Mouse (Mus musculus) intestine, embryonic 16.5 days (tissue): Measurements from ENCODE around the gene Nek10. TPM values are rescaled to one million over a fixed set of nuclear protein-coding genes. Genes with fewer than 3 reads are reported as not detected.
"Not testable (repeated sequence)": the region's sequence is repeated elsewhere in the genome, so short reads cannot be mapped to it uniquely, and the experiment has no call there.

Experiments used
- ATAC-seq: fragments of 200-750 bp; cut with Nextera tagmentation; 2 replicates; pipeline ENCODE4 v1.8.0; 2017; ENCODE audit warnings: moderate TSS enrichment, moderate library complexity
- H3K27ac ChIP-seq: fragments of 300-500 bp; sonication (generic); 2 replicates; pipeline ENCODE4 v1.5.1; 2014; ENCODE audit warnings: mild to moderate bottlenecking, low read length
- H3K27me3 ChIP-seq: fragments of 300-500 bp; sonication (generic); replicated peaks from 2 replicates; pipeline ENCODE4 v1.6.1; 2014; ENCODE audit warnings: low read length, control low read depth, mixed read lengths; ENCODE audit not compliant: control insufficient read depth, insufficient read depth
- H3K36me3 ChIP-seq: fragments of 300-500 bp; sonication (generic); 2 replicates; pipeline ENCODE4 v1.6.1; 2014; ENCODE audit warnings: low read length, control low read depth; ENCODE audit not compliant: control insufficient read depth, insufficient read depth
- H3K4me1 ChIP-seq: fragments of 300-500 bp; sonication (generic); 2 replicates; pipeline ENCODE4 v1.6.1; 2014; ENCODE audit warnings: low read length, control low read depth, mixed read lengths; ENCODE audit not compliant: control insufficient read depth, insufficient read depth
- H3K4me2 ChIP-seq: fragments of 300-500 bp; sonication (generic); 2 replicates; pipeline ENCODE4 v1.6.1; 2014; ENCODE audit warnings: low read depth, low read length, control low read depth
- H3K4me3 ChIP-seq: fragments of 300-500 bp; sonication (generic); 2 replicates; pipeline ENCODE4 v1.5.1; 2014; ENCODE audit warnings: mild to moderate bottlenecking, low read length
- H3K9ac ChIP-seq: fragments of 300-500 bp; sonication (generic); 2 replicates; pipeline ENCODE4 v1.6.1; 2014; ENCODE audit warnings: low read depth, low read length
- H3K9me3 ChIP-seq: fragments of 300-500 bp; sonication (generic); 2 replicates; pipeline ENCODE4 v1.6.1; 2016; ENCODE audit warnings: low read length, control low read depth; ENCODE audit not compliant: control insufficient read depth
- WGBS: fragments of 180-500 bp; shearing (Covaris S2); extraction: QIAGEN DNeasy Blood & Tissue Kit; methylation state at CpG from one replicate; pipeline ENCODE4 v1.1.7; 2014; 5-methylcytosine and 5-hydroxymethylcytosine counted together
- polyA plus RNA-seq: library from polyadenylated mRNA; unstranded; fragments of >200 nt; fragmentation: Nextera tagmentation; extraction: Ambion mirVana; gene quantifications from 2 replicates; pipeline ENCODE4 v1.2.1, GENCODE M21; 2015

The Nek10 gene
- polyA plus RNA-seq, 1 experiment from 2014 or later, result not detected

GRCm38 (mm10) chr14:15011408-15011807 is 208.2 kb downstream of the Nek10 start:
- Histone ChIP-seq H3K4me3 (no peak overlapping the region), H3K4me1 (no peaks in the 10 kb centered on the region), H3K4me2 (no peak overlapping the region), H3K9ac (no peak overlapping the region), H3K27me3 (no peaks in the 10 kb centered on the region), H3K9me3 (no peaks in the 10 kb centered on the region), H3K27ac (no peak overlapping the region), H3K36me3 (no peaks in the 10 kb centered on the region)
- 67% methylated on average over 4 of the region's 4 CpGs for WGBS
- ATAC-seq, result no peak

GRCm38 (mm10) chr14:15014799-15015198 is 211.6 kb downstream of the Nek10 start:
- H3K27ac ChIP-seq, result no peak overlapping the region
- no peak for ATAC-seq
- no peak overlapping the region for H3K9ac ChIP-seq
- H3K27me3 ChIP-seq, result no peaks in the 10 kb centered on the region
- no peaks in the 10 kb centered on the region for H3K9me3 ChIP-seq
- 82% methylated on average over 2 of the region's 2 CpGs for WGBS
- no peaks in the 10 kb centered on the region for H3K36me3 ChIP-seq
- no peaks in the 10 kb centered on the region for H3K4me1 ChIP-seq
- H3K4me2 ChIP-seq, result no peak overlapping the region
- no peak overlapping the region for H3K4me3 ChIP-seq

- 94% methylated on average over 4 of the region's 4 CpGs for WGBS
- H3K4me1 ChIP-seq, H3K4me3 ChIP-seq, H3K27me3 ChIP-seq, H3K4me2 ChIP-seq, H3K9ac ChIP-seq, H3K27ac ChIP-seq, H3K36me3 ChIP-seq, H3K9me3 ChIP-seq, ATAC-seq: not testable (repeated sequence)
Observed at GRCm38 (mm10) chr14:15030626-15031025, 227.4 kb downstream of the Nek10 start.

- 85% methylated on average over 8 of the region's 8 CpGs for WGBS
- not testable (repeated sequence) for ATAC-seq, H3K36me3 ChIP-seq, H3K4me3 ChIP-seq, H3K27me3 ChIP-seq, H3K4me1 ChIP-seq, H3K27ac ChIP-seq, H3K9ac ChIP-seq, H3K4me2 ChIP-seq, H3K9me3 ChIP-seq
Observed at GRCm38 (mm10) chr14:15034638-15035037, 231.4 kb downstream of the Nek10 start.

- Histone ChIP-seq H3K27me3 (no peaks in the 10 kb centered on the region), H3K27ac (no peak overlapping the region), H3K4me2 (no peak overlapping the region), H3K9ac (no peak overlapping the region), H3K9me3 (no peaks in the 10 kb centered on the region), H3K4me1 (no peaks in the 10 kb centered on the region), H3K36me3 (no peaks in the 10 kb centered on the region), H3K4me3 (no peak overlapping the region)
- WGBS, result 58% methylated on average over 4 of the region's 4 CpGs
- ATAC-seq, result no peak
Observed at GRCm38 (mm10) chr14:15048186-15048585, 245.0 kb downstream of the Nek10 start.

GRCm38 (mm10) chr14:15061496-15061895 is 258.3 kb downstream of the Nek10 start:
- no peaks in the 10 kb centered on the region for H3K4me1 ChIP-seq
- H3K27me3 ChIP-seq, result no peaks in the 10 kb centered on the region
- no peaks in the 10 kb centered on the region for H3K9me3 ChIP-seq
- H3K9ac ChIP-seq, result no peak overlapping the region
- WGBS, result 77% methylated on average over 2 of the region's 2 CpGs
- H3K4me2 ChIP-seq, result no peak overlapping the region
- no peaks in the 10 kb centered on the region for H3K36me3 ChIP-seq
- ATAC-seq, result no peak
- H3K4me3 ChIP-seq, result no peak overlapping the region
- H3K27ac ChIP-seq, result no peak overlapping the region

Other genes starting within 250 kb of the Nek10 start
- 17.1 and 18.6 TPM in 2 replicates for gene Slc4a7, start 101.1 kb upstream of the Nek10 start, polyA plus RNA-seq